Mouse (Mus musculus): ENCODE measurements around the gene Ralb. TPM values are rescaled to one million over a fixed set of nuclear protein-coding genes. Genes with fewer than 3 reads are reported as not detected.

Gene Ralb
- polyA plus RNA-seq, 1 experiment from 2014 or later, result 66.6 TPM

DNA sequence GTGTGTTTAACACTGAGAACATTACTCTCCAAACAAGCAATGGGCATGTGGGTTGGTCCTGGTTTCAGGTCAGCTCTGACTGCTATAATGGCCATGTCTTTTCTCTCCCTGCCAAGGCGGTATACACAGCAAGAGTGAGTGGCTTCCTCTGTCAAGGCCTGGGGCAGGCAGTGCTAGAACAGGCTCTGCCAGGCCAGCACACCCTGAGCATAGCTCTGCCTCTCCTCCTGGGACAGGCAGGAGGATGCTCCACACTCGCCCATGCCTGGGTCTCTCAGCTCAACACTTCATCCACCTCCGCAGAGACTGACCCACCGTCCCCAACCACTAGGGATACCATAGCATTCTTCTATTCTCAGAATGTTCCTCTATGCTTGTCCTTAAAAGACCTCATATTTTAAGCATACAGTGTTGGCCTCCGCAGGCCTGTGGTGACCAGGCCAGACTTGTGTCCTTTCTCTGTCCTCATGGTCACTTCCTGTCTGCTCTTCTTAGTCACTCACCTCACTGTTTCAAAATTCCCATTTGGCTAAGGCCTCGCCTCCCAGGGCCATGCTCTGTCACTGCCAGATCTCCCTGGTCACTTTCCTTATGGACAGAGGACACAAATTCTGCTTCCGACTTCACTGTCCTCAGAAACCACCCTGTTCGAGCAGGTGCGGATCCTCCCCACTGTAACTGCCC lies 9.7 kb downstream of the Ralb start:
- CTCF ChIA-PET, result interaction anchor here (1.1 to 1.4 kb wide), 4 partner anchors 8 to 37 kb away, joined by 3 to 4 read pairs (median 3); no protein-coding TSS in a partner anchor
- ATAC-seq, result no peak
- DNase-seq (ENCODE audit: low read depth, low spot score), result no peak
- no peaks in the 10 kb centered on the region for H3K27me3 ChIP-seq
- POLR2A ChIA-PET, result interaction anchor here (0.5 kb wide), 1 partner anchor 760 kb away, joined by 3 read pairs; no protein-coding TSS in a partner anchor
- in situ Hi-C loops (cut with MboI; ENCODE audit: low pct_unique_long_range_greater_than_20kb), result no loop called here
- TF ChIP-seq CTCF (IDR thresholded peaks at IDR 0.05), result no peak

DNA sequence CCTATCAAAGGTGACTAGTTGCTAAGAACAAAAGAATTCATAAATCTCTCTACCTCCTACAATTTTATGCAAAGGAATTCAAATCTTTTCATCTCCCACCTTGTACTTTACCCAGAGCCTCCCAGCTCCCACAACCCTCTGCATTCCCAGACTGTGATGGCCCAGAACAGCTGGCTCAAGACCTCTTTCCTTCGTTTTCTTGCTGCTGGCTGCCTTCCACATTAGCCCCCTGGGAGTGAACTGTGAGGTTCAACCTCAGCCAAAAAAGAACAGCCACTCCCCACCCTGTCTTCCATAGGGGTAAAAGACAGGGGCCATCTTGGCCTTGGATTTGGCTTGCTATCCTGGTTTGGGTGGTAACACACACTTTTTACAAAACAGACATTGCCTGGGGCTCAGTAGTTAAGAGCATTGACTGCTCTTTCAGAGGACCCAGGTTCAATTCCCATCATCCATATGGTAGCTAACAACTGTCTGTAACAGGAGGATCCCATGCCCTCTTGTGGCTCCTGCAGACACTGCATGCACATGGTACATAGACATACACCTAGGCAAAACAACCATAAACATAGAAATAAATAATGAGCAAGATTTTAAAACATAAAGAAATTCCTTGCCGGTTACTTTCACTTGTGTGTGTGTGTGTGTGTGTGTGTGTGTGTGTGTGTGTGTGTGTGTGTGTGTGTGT lies 10.4 kb downstream of the Ralb start:
- no peak for TF ChIP-seq CTCF (IDR thresholded peaks at IDR 0.05)
- DNase-seq (ENCODE audit: low read depth, low spot score) (no peak), ATAC-seq (no peak)
- in situ Hi-C loops (cut with MboI; ENCODE audit: low pct_unique_long_range_greater_than_20kb), result no loop called here
- POLR2A ChIA-PET, result interaction anchor here (0.5 to 1.4 kb wide), 2 partner anchors 35 to 759 kb away, joined by 3 to 4 read pairs; no protein-coding TSS in a partner anchor
- H3K27me3 ChIP-seq, result no peaks in the 10 kb centered on the region
- CTCF ChIA-PET, result interaction anchor here (1.1 to 1.4 kb wide), 4 partner anchors 9 to 36 kb away, joined by 3 to 4 read pairs (median 3); no protein-coding TSS in a partner anchor

DNA sequence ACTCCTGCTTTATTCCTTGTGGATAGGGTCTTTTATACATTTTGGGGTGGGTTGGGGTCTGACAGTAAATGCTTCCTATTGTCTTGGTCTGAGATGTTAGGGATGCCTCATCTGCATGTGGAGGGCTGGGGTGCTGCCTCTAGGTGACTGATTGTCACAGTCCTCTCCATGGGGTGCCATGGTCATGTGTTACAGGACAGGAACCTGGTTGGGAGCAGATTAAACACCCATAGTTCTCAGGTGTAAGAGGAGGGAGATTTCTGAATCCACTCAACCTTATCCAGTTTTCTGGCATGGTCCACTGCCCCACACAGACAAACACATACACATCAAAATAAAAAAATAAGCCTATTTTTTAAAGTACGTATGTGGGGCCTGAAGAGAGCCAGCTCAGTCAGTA lies 12.1 kb downstream of the Ralb start:
- no peak for DNase-seq (ENCODE audit: low read depth, low spot score)
- ChIA-PET POLR2A (interaction anchor here (1.0 to 1.4 kb wide), 2 partner anchors 34 to 37 kb away, joined by 3 to 4 read pairs; partner anchors contain the start of gene Tmem185b), CTCF (interaction anchor here (1.0 to 1.3 kb wide), 4 partner anchors 9 to 38 kb away, joined by 3 to 4 read pairs (median 3); no protein-coding TSS in a partner anchor)
- in situ Hi-C loops (cut with MboI; ENCODE audit: low pct_unique_long_range_greater_than_20kb), result no loop called here
- no peaks in the 10 kb centered on the region for H3K27me3 ChIP-seq
- ATAC-seq, result no peak
- no peak for TF ChIP-seq CTCF (IDR thresholded peaks at IDR 0.05)

DNA sequence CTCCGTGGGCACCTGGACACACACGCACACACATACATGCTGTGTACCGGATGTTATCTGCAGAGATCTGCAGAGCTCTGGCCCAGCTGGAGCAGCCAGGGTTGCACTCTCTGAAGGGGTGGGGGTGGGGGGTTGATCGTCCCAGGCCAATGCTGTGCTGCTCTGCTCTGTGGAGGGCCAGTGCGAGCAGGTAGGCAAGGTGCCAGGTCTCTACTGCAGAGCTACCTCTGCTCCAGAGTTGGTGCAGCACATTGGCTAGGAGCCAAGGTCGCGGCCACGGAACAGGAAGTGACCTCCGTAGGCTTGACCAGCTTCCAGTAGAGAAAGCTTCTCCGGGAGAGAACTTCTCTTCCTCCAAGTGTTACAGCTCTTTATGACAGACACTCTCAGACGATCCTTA lies 12.5 kb downstream of the Ralb start:
- ATAC-seq (peak; percentile 68), DNase-seq (ENCODE audit: low read depth, low spot score) (peak; percentile 7)
- no peaks in the 10 kb centered on the region for H3K27me3 ChIP-seq
- TF ChIP-seq CTCF (IDR thresholded peaks at IDR 0.05), result no peak
- CTCF ChIA-PET, result interaction anchor here (0.9 to 1.3 kb wide), 5 partner anchors 9 to 38 kb away, joined by 3 to 4 read pairs (median 3); no protein-coding TSS in a partner anchor
- POLR2A ChIA-PET, result interaction anchor here (0.7 to 1.0 kb wide), 2 partner anchors 33 to 34 kb away, joined by 3 to 4 read pairs; partner anchors contain the start of gene Tmem185b
- in situ Hi-C loops (cut with MboI; ENCODE audit: low pct_unique_long_range_greater_than_20kb), result no loop called here

DNA sequence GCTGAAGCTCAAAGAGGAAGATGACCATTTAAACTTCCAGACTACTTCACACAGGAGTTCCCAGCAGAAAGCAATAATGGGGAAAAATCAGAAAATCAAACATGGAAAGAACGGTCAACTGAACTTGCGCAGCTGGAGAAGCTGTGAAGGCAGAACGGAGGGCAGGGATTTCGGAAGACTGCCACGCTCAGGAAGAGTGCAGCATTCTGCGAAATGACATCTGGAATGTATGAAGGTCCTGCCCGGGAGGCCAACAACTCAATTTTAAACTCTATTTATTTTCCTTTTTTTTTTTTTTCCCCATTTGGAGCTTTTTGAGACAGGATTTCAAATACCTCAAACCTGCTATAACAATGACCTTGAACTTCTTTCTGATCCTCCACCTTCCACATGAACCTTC lies 13.8 kb downstream of the Ralb start:
- POLR2A ChIA-PET, result no interaction called here
- DNase-seq (ENCODE audit: low read depth, low spot score) (no peak), ATAC-seq (no peak)
- CTCF ChIA-PET, result interaction anchor here (1.1 to 1.2 kb wide), 2 partner anchors 12 to 13 kb away, joined by 3 to 4 read pairs; no protein-coding TSS in a partner anchor
- no peaks in the 10 kb centered on the region for H3K27me3 ChIP-seq
- in situ Hi-C loops (cut with MboI; ENCODE audit: low pct_unique_long_range_greater_than_20kb), result no loop called here
- TF ChIP-seq CTCF (IDR thresholded peaks at IDR 0.05), result no peak

DNA sequence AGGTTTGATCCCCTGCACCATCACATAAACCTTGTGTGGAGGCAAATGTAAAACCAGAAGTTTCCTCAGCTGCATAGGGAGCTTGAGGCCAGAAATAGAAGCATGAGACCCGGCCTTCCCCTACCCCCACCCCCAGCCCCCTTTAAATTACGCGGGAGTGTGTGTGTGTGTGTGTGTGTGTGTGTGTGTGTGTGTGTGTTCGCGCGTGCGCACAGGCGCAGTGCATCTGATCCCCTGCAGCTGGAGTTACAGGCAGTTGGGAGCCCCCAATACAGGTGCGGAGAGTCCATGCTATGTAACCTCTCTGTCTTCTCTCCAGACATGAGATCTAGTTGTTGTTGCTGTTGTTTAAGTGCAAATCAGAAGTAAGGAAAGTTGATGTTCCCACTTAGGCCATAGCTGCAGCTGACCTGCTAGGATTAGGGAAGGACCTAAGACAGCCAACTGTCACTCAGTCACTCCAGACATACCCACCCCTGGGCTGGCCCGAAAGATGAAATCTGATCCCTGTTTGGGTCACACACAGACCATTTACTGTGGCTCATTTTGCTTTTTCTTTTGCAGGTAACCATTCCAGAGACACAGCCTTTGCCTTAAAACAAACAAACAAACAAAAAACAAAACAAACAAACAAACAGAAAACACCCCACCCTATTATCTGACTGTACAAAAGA lies 16.5 kb downstream of the Ralb start:
- no peak for TF ChIP-seq CTCF (IDR thresholded peaks at IDR 0.05)
- DNase-seq (ENCODE audit: low read depth, low spot score) (no peak), ATAC-seq (no peak)
- no peaks in the 10 kb centered on the region for H3K27me3 ChIP-seq
- ChIA-PET CTCF (no interaction called here), POLR2A (no interaction called here)
- in situ Hi-C loops (cut with MboI; ENCODE audit: low pct_unique_long_range_greater_than_20kb), result no loop called here

DNA sequence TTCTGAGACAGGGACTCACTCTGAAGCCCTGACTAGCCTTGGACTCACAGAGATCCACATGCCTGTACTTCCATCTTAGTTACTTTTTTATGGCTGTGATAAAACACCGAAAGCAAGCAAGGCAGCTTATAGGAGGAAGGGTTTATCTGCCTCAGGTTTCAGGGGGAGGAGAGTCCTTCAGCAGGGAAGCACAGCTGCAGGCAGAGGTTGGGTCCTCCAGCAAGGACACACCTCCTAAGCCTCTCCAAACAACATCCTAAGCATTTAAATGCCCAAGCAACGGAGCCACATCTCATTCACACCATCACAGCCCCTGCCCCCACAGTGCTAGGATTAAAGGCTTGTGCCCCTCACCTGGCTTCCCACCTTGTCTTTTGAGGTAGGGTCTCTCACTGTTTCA lies 18.8 kb downstream of the Ralb start:
- ChIA-PET POLR2A (no interaction called here), CTCF (interaction anchor here (1.5 kb wide), 1 partner anchor 32 kb away, joined by 3 read pairs; no protein-coding TSS in a partner anchor)
- in situ Hi-C loops (cut with MboI; ENCODE audit: low pct_unique_long_range_greater_than_20kb), result no loop called here
- DNase-seq (ENCODE audit: low read depth, low spot score) (no peak), ATAC-seq (no peak)
- H3K27me3 ChIP-seq, result no peaks in the 10 kb centered on the region
- TF ChIP-seq CTCF (IDR thresholded peaks at IDR 0.05), result no peak

DNA sequence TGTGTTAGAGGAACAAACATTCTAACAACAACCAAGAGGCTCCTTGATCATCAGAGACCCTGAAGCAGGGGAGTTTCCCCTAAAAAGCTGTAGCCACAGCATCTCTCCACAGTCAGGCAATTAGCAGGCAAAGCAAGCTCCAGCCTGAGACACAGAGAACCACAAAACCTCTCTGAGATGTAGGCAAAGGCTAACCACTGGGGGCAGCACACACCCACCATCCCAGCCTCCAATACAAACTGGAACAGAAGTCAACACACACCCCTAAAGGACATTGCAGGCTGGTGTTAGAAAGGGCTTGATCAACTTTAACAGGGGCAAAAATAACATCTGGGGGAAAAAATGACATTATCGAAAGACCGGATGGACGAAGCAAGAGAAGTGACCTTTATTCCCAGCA lies 20.1 kb downstream of the Ralb start:
- in situ Hi-C loops (cut with MboI; ENCODE audit: low pct_unique_long_range_greater_than_20kb), result no loop called here

DNA sequence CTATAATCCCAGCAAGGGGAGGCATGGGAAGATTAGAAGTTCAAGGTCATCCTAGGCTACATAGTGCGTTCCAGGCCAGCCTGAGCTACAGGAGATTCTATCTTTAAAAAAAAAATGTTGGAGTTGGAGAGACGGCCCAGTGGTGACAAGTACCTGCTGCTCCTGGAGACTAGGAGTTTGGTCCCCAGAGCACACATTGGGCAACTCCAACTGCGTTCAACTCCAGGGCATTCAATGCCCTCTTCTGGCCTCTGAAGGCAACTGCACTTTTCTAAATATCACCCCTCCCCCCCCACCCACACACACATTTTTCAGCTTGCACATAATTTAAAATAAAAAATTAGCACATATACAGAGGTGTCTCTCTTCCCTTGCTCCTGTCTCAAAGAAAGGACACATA lies 21.7 kb downstream of the Ralb start:
- peak; percentile 44 for TF ChIP-seq CTCF (IDR thresholded peaks at IDR 0.05)
- CTCF ChIA-PET, result interaction anchor here (0.6 to 2.0 kb wide), 7 partner anchors 9 to 396 kb away, joined by 3 to 5 read pairs (median 3); no protein-coding TSS in a partner anchor
- in situ Hi-C loops (cut with MboI; ENCODE audit: low pct_unique_long_range_greater_than_20kb), result no loop called here
- no peaks in the 10 kb centered on the region for H3K27me3 ChIP-seq
- DNase-seq (ENCODE audit: low read depth, low spot score), result no peak
- no peak for ATAC-seq
- POLR2A ChIA-PET, result interaction anchor here (0.7 to 1.1 kb wide), 2 partner anchors 19 to 43 kb away, joined by 3 read pairs; partner anchors contain the start of gene Tmem185b

More for the DNA sequence above, 20.1 kb downstream of the Ralb start:
- no peaks in the 10 kb centered on the region for H3K27me3 ChIP-seq
- DNase-seq (ENCODE audit: low read depth, low spot score), result no peak
- POLR2A ChIA-PET, result no interaction called here
- ATAC-seq, result peak; percentile 51
- peak; percentile 72 for TF ChIP-seq CTCF (IDR thresholded peaks at IDR 0.05)
- CTCF ChIA-PET, result interaction anchor here (0.7 to 1.8 kb wide), 5 partner anchors 18 to 178 kb away, joined by 3 to 4 read pairs (median 4); no protein-coding TSS in a partner anchor
